In the genomic region with DNA sequence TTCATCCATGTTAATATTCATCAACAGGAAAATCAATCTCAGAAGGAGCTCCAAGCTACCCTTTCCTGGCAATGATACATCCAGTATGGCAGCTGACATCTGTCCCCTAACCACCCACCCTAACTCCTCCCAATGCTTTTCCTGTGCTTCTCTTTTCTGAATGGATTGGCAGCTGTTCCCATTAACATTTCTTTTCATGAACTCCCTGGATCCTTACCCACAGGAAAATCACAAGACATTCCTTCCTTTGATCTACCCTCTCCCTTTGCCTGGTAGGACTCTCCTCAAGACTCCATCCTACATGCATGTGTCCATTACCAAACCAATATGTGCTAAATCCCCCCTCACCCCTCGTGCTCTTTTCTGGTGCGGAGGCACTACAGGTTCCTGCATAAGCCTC, we compare ENCODE assay signal across 30 mouse cellular contexts. TPM values are rescaled to one million over a fixed set of nuclear protein-coding genes. Genes with fewer than 3 reads are reported as not detected.
DNase-seq lines count a peak whose midpoint lies in the region; ATAC-seq and TF ChIP-seq lines count a peak whose summit lies in the region.
"Had no signal": no experiment of that assay in that cellular context is flagged by ENCODE, and none has a peak within 500 bp of the region (broad histone marks: within the 10 kb centered on the region; RNA-seq: fewer than 3 reads in every experiment).

No protein-coding gene starts in this region.

- 78% methylated on average over 2 of the region's 2 CpGs for WGBS in heart, embryonic 12.5 days
- 81% methylated on average over 2 of the region's 2 CpGs for WGBS in forebrain, embryonic 13.5 days

- H3K4me1 ChIP-seq in heart, embryonic 12.5 days (replicated peaks), result peaks cover 7% of the 10 kb centered on the region; the same call in 1 of the 2 replicates
- no peaks in the 10 kb centered on the region for H3K4me1 ChIP-seq in forebrain, embryonic 13.5 days
- H3K4me1 ChIP-seq: embryonic facial prominence, embryonic 13.5 days; forebrain, embryonic 12.5 days; heart, embryonic 13.5 days had no signal

- no peaks in the 10 kb centered on the region for H3K27me3 ChIP-seq in heart, embryonic 12.5 days (replicated peaks)
- no peaks in the 10 kb centered on the region for H3K27me3 ChIP-seq in myocyte (ENCODE audit: control insufficient read depth, insufficient read depth, insufficient read length)
- no peaks in the 10 kb centered on the region for H3K27me3 ChIP-seq in forebrain, embryonic 13.5 days
- H3K27me3 ChIP-seq: embryonic facial prominence, embryonic 13.5 days; forebrain, embryonic 12.5 days; heart, embryonic 13.5 days had no signal

- no peak overlapping the region for H3ac ChIP-seq in myocyte (ENCODE audit: control insufficient read depth, insufficient read length)

- no peak for ATAC-seq in heart, embryonic 12.5 days (ENCODE audit: insufficient number of reproducible peaks, low FRiP score)
- no peak for ATAC-seq in forebrain, embryonic 13.5 days
- ATAC-seq: forebrain, embryonic 16.5 days; hindbrain, postnatal 0 days; inflammation-experienced regulatory T-cells, adult 6 months; intestine, embryonic 16.5 days had no signal

- peak; percentile 58 for DNase-seq in heart, adult 11 months
- DNase-seq in ZHBTc4 (ENCODE audit: low read depth, low spot score), result peak; percentile 92
- no peak for DNase-seq in adrenal gland, postnatal 25 days
- DNase-seq: adrenal gland, adult 2 months; adrenal gland, postnatal 14 days; cerebellum, adult 11-12 months; cerebellum, adult 8-10 months; cerebellum, postnatal 10 days; cerebellum, postnatal 36 days; embryo, embryonic 11 days; gastrocnemius, adult 2 months; gastrocnemius, postnatal 14 days; heart, adult 18-20 months; heart, postnatal 14 days; heart, postnatal 4 days; kidney, adult 18-20 months had no signal

- no peak overlapping the region for H3K9ac ChIP-seq in heart, embryonic 12.5 days
- no peak overlapping the region for H3K9ac ChIP-seq in forebrain, embryonic 13.5 days
- H3K9ac ChIP-seq: embryonic facial prominence, embryonic 13.5 days; forebrain, embryonic 12.5 days; heart, embryonic 13.5 days; hindbrain, embryonic 14.5 days had no signal

- no peak overlapping the region for H3K4me2 ChIP-seq in heart, embryonic 12.5 days
- H3K4me2 ChIP-seq in myocyte (ENCODE audit: low read depth), result no peak overlapping the region
- no peak overlapping the region for H3K4me2 ChIP-seq in forebrain, embryonic 13.5 days
- H3K4me2 ChIP-seq: embryonic facial prominence, embryonic 13.5 days; forebrain, embryonic 12.5 days; heart, embryonic 13.5 days; hindbrain, embryonic 14.5 days had no signal

- H3K79me2 ChIP-seq in myocyte (ENCODE audit: control insufficient read depth, insufficient read depth), result no peaks in the 10 kb centered on the region

- TF ChIP-seq POLR2A in myocyte (IDR thresholded peaks at IDR 0.05; ENCODE audit: insufficient read length, low read depth), result no peak

- H3K4me3 ChIP-seq in heart, embryonic 12.5 days, result no peak overlapping the region
- H3K4me3 ChIP-seq in myocyte, result peak overlapping the region; percentile 21
- H3K4me3 ChIP-seq in forebrain, embryonic 13.5 days, result no peak overlapping the region
- H3K4me3 ChIP-seq: embryonic facial prominence, embryonic 10.5 days; embryonic facial prominence, embryonic 13.5 days; erythroblast, embryonic 14.5 days; forebrain, embryonic 12.5 days; gastrocnemius, adult 2 months; heart, embryonic 13.5 days had no signal

- no peaks in the 10 kb centered on the region for H3K9me3 ChIP-seq in heart, embryonic 12.5 days (replicated peaks)
- no peaks in the 10 kb centered on the region for H3K9me3 ChIP-seq in forebrain, embryonic 13.5 days (replicated peaks)
- H3K9me3 ChIP-seq: embryonic facial prominence, embryonic 10.5 days; embryonic facial prominence, embryonic 13.5 days; forebrain, embryonic 12.5 days; heart, embryonic 13.5 days had no signal

- no peaks in the 10 kb centered on the region for H3K36me3 ChIP-seq in heart, embryonic 12.5 days
- H3K36me3 ChIP-seq in myocyte (ENCODE audit: control insufficient read depth, insufficient read depth), result no peaks in the 10 kb centered on the region
- H3K36me3 ChIP-seq in forebrain, embryonic 13.5 days (ENCODE audit: poor library complexity, severe bottlenecking), result no peaks in the 10 kb centered on the region
- H3K36me3 ChIP-seq: embryonic facial prominence, embryonic 10.5 days; embryonic facial prominence, embryonic 13.5 days; forebrain, embryonic 12.5 days; heart, embryonic 13.5 days had no signal

- no peak overlapping the region for H3K27ac ChIP-seq in heart, embryonic 12.5 days (ENCODE audit: poor library complexity, severe bottlenecking)
- H3K27ac ChIP-seq in forebrain, embryonic 13.5 days, result no peak overlapping the region
- H3K27ac ChIP-seq: embryonic facial prominence, embryonic 10.5 days; embryonic facial prominence, embryonic 13.5 days; forebrain, embryonic 12.5 days; gastrocnemius, adult 2 months; heart, embryonic 13.5 days; hindbrain, embryonic 14.5 days; hindbrain, postnatal 0 days had no signal

TF ChIP-seq in myocyte, 11 proteins besides CTCF, POLR2A, EP300 and RAD21:
- peak in 1 of 3 experiments; percentile 51 for TF ChIP-seq MYOD1 (IDR thresholded peaks at IDR 0.05; ENCODE audit: control insufficient read depth in 1 of 3, insufficient read length in 2 of 3, low read depth in 2 of 3)
- no peak for TF ChIP-seq TCF12 (IDR thresholded peaks at IDR 0.05; ENCODE audit: insufficient read depth, poor library complexity, severe bottlenecking)
- no peak for TF ChIP-seq E2F4 (IDR thresholded peaks at IDR 0.05; ENCODE audit: insufficient read depth)
- TF ChIP-seq MYOG (IDR thresholded peaks at IDR 0.05; ENCODE audit: control insufficient read depth in 1 of 3, insufficient read depth in 1 of 3, insufficient read length in 2 of 3, low read depth in 2 of 3), result peak in 1 of 3 experiments; percentile 13
- TF ChIP-seq SRF (IDR thresholded peaks at IDR 0.05; ENCODE audit: control insufficient read depth, insufficient read length, low read depth), result no peak
- no peak for TF ChIP-seq CEBPB (IDR thresholded peaks at IDR 0.05; ENCODE audit: insufficient read depth, poor library complexity, severe bottlenecking)
- no peak for TF ChIP-seq REST (IDR thresholded peaks at IDR 0.05; ENCODE audit: insufficient read depth, insufficient read length)
- TF ChIP-seq USF1 (IDR thresholded peaks at IDR 0.05; ENCODE audit: low read depth), result no peak
- TF ChIP-seq TCF3 (IDR thresholded peaks at IDR 0.05; ENCODE audit: insufficient read length, low read depth), result no peak
- TF ChIP-seq MAX (IDR thresholded peaks at IDR 0.05; ENCODE audit: low read depth), result no peak
TF ChIP-seq in myocyte: peak in this region for 2.

RNA-seq across cellular contexts. Expression of a gene that starts 4.1 kb away (rescaled TPM):
- 0.06 and 0.09 TPM in 2 replicates for polyA plus RNA-seq in heart, embryonic 12.5 days (2016; fragmentation: Nextera tagmentation; extraction: Ambion mirVana)
- not detected for polyA plus RNA-seq in myocyte (2012; fragmentation: generic; extraction: Trizol)
- 1.3 and 1.8 TPM in 2 replicates for total RNA-seq in adrenal gland, postnatal 25 days (2021)
- not detected in 2 replicates for polyA plus RNA-seq in forebrain, embryonic 13.5 days (2015; fragmentation: Nextera tagmentation; extraction: Ambion mirVana)
- total RNA-seq: hindbrain, postnatal 0 days had no signal
- polyA plus RNA-seq: embryonic facial prominence, embryonic 13.5 days; erythroblast, embryonic 14.5 days; forebrain, embryonic 12.5 days; forebrain, embryonic 16.5 days; hindbrain, embryonic 11.5 days; hindbrain, embryonic 14.5 days had no signal

RNA-seq across cellular contexts. Expression of a gene that starts 6.9 kb away (rescaled TPM):
- 48.2 and 50.0 TPM in 2 replicates for polyA plus RNA-seq in heart, embryonic 12.5 days (2016; fragmentation: Nextera tagmentation; extraction: Ambion mirVana)
- 16.2 TPM for polyA plus RNA-seq in myocyte (2012; fragmentation: generic; extraction: Trizol)
- total RNA-seq in adrenal gland, postnatal 25 days (2021), result 68.2 and 76.8 TPM in 2 replicates
- 64.5 and 69.8 TPM in 2 replicates for polyA plus RNA-seq in forebrain, embryonic 13.5 days (2015; fragmentation: Nextera tagmentation; extraction: Ambion mirVana)

RNA-seq across cellular contexts. Expression of a gene that starts 53.8 kb away (rescaled TPM):
- polyA plus RNA-seq in heart, embryonic 12.5 days (2016; fragmentation: Nextera tagmentation; extraction: Ambion mirVana), result 23.4 and 24.0 TPM in 2 replicates
- 0.10 TPM for polyA plus RNA-seq in myocyte (2012; fragmentation: generic; extraction: Trizol)
- total RNA-seq in adrenal gland, postnatal 25 days (2021), result 10.8 and 16.5 TPM in 2 replicates
- polyA plus RNA-seq in forebrain, embryonic 13.5 days (2015; fragmentation: Nextera tagmentation; extraction: Ambion mirVana), result 2.2 and 2.5 TPM in 2 replicates
- polyA plus RNA-seq: erythroblast, embryonic 14.5 days had no signal
